Mouse (Mus musculus) spleen, adult 12 weeks (tissue): ENCODE data around the gene Cracr2b.

Experiments
- DNase-seq: peaks from one replicate; pipeline ENCODE4 v3.0.0; 2022; ENCODE audit warnings: low spot score

The Cracr2b gene

GRCm38 (mm10) chr7:141486239-141486638, 25.3 kb downstream of the Cracr2b start:
- no peak for DNase-seq

GRCm38 (mm10) chr7:141487141-141487540, 26.2 kb downstream of the Cracr2b start:
- no peak for DNase-seq

DNA sequence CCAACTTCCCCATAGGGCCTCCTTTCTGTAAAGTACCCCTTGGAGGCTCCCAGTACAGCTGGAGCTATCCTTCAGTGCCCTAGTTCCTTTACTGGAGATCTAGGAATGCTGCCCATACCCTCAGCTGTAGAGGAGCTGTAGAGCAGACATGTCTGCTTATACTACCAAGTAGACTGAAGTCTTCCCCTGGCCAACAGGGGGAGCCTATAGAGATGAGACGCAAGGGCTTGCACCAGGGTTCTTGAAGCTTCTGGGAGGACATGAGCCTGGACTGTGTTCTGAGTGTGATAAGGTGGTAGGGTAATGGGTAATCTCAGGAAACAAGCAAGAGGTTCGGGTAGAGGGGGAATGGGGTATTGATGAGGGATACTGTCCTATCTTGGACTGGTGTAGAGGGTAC, 30.3 kb downstream of the Cracr2b start:
- DNase-seq: no peak

DNA sequence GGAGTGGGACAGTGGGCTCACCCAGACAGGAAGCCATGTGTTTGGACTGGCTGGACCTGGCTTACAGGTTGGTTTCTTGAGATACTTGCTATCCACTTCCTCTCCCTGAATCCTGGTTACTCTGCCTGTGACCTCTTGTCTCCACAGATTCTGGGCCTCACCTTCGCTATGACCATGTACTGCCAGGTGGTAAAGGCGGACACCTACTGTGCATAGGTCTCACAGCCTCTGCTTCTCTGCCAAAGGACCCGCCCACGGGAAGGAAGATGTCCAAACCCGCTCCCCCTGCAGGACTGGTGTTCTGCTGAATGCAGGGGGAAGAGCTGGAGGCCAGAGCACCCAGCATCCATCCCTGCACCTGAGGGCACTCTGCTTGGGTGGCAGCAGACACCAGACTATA, 31.8 kb downstream of the Cracr2b start:
- DNase-seq: no peak

DNA sequence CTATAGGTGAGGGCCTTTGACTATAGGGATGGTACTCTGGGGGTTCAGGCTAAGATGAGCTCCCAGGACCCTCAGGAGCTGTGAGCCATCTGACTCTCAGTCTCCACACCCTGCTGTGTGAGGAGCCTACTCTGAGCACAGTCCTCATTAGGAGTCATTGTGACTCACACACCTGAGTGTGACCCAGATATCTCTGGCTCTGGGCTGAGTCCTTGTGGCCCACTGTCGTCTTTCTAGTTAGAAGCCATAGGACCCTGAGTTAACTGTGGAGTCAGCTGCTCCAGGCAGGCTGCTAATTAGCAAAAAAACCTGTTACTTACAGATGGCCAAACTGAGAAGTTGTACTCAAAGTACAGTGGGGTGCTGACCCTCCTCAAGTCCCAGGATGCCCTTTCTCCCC, 32.8 kb downstream of the Cracr2b start:
- DNase-seq: no peak

GRCm38 (mm10) chr7:141495379-141495778, 34.5 kb downstream of the Cracr2b start:
- no peak for DNase-seq

DNA sequence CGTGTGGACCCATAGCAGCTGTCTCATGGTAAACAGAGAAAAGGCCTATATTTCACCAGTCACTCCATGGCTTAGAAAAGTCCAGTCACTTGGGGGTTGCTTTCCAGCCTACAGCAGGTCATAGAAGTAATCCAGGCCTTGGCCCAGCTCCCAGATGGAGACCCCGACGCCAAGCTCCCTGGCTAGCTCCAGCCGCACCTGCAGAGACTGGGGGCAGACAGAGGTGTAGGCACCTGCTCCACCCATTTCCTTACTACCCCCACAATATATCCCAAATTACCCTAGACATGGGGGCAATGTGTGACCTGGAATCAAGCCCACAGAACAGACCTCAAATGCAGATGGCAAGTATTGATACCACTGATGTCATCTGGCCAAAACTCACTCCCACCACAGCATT, 35.0 kb downstream of the Cracr2b start:
- no peak for DNase-seq

DNA sequence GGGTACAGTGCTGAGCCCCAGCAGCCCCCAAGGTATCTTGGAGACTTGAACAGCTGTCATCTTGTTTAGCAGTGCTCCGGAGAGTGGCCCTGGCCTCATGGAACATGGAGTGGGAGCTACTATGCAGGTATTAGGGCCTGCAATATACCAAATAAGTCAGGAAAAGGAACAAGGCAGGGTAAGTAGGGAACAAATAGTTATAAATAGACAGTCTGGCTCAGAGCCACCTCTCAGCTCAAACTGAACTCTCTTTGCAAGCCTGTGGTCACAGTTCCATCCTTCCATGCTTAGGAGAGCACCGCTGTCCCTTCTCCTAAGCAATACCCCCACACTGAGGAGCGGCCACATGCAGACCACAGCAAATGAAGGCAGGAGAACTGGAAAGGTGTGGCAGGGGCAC, 36.7 kb downstream of the Cracr2b start:
- DNase-seq: no peak

DNA sequence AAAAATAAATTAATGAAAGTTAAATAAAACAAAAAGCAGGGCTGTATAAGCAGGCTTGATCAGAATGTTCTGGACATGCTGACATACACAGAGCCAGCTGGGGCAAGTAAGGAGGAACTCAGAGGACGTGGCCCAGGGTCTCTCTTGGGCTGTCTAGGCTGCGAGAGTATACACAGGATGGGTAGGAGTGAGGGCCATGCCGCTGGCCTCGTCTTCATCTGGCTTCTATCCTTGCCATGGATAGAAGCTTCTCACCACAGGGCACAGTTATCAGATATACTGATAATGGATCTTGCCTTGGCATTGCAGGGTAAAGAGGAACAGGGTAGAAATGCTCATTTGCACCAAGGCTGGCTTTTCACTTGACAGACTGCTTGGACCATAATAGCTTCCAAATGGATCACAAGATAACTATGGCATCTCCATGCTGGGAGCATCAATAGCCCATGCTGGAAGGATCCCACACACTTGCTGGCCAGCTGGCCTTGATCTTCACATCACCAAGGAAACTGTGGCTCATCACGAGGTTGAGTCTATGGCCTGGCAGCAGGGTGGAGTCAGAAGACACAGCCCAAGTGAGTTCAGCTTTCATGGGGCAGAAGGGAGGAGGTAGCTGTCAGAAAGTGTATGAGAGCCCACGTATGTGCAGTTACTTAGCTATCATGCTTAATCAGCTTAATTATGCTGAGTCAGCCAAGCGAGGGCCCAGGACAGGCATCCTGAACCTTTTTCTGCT, 41.1 kb downstream of the Cracr2b start:
- no peak for DNase-seq

DNA sequence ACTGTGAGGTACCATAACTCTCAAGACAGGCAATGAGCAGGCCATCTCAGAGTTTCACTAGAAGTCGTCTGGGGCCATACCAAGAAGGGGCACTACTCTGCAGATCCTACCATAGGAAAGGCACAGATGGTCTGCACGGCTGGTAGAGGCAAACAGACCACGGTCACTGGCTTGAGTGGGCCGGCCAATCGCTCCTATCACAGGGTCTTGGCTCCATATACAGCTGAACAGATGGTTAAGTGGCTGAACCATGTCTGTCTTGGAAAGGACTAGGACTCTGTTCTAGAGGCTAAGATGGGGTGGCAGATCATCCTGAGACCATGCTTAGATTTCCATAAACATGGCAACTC, 41.6 kb downstream of the Cracr2b start:
- no peak for DNase-seq

DNA sequence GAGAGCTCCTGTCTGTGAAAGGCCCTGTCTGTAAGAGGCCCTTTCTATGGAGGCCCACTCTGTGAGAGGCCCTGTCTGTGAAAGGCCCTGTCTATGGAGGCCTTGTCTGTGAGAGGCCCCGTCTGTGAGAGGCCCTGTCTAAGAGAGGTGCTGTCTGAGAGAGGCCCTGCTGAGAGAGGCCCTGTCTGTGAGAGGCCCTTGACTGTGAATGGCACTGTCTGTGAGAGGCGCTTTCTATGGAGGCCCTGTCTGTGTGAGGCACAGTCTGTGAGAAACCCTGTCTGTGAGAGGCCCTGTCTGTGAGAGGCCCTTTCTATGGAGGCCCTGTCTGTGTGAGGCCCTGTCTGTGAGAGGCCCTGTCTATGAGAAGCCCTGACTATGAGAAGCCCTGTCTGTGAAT, 45.4 kb downstream of the Cracr2b start:
- no peak for DNase-seq

DNA sequence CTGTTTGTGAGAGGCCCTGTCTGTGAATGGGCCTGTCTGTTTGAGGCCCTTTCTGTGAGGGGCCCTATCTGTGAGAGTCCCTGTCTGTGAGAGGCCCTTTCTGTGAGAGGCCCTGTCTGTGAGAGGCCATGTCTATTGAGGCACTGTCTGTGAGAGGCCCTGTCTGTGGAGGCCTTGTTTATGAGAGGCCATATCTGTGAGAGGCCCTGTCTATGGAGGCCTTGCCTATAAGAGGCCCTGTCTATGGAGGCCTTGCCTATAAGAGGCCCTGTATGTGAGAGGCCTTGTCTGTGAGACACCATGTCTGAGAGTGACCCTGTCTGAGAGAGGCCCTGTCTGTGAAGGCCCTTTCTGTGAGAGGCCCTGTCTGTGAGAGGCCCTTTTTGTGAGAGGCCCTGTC, 47.3 kb downstream of the Cracr2b start:
- no peak for DNase-seq

GRCm38 (mm10) chr7:141510196-141510595, 49.3 kb downstream of the Cracr2b start:
- DNase-seq: no peak

DNA sequence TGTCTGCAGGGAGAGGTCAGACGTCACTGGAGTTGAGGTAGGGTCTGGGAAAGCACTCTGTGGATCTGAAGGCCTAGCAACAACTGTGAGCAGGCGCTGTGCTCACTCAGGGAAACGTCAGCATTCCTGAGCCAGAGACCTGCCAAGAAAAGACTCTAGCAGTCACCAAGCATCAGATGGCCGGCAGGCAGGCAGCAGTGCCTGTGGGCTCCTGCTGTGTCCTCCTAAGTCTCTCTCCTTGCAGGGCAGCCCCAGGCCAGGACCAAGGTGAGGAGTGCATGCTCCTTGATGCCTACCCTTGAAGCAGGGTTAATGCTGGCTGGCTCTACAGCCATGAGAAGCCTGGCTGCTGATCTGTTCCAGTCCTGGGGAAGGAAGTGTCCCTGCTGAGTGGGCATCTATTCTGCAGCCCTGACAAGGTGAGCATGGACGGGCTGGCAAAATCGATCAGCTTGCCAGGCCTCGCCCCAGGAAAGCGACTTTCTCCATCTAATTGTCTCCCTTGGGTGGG, 49.8 kb downstream of the Cracr2b start:
- no peak for DNase-seq
